Mouse (Mus musculus) splenic B cell, adult 2 months (primary cell): ENCODE measurements at regions not wholly inside any gene's neighbourhood (a gene's known extent, or its start where the extent isn't known, plus 50 kb on each side); places are given as distances from the start of the nearest gene placed in this dataset.

Source experiments
- DNase-seq: peaks from one replicate; pipeline ENCODE4 v3.0.0-alpha.2; 2011; ENCODE audit warnings: low read depth, low spot score
- H3K27me3 ChIP-seq: 2 replicates; pipeline ENCODE4 v1.6.1; 2012; ENCODE audit warnings: mild to moderate bottlenecking, low read length, moderate library complexity, mixed read lengths; ENCODE audit not compliant: control insufficient read depth, poor library complexity, insufficient read depth, severe bottlenecking
- H3K36me3 ChIP-seq: 2 replicates; pipeline ENCODE4 v1.6.1; 2012; ENCODE audit warnings: mild to moderate bottlenecking, low read length, moderate library complexity, mixed read lengths; ENCODE audit not compliant: control insufficient read depth, poor library complexity, insufficient read depth, severe bottlenecking

DNA sequence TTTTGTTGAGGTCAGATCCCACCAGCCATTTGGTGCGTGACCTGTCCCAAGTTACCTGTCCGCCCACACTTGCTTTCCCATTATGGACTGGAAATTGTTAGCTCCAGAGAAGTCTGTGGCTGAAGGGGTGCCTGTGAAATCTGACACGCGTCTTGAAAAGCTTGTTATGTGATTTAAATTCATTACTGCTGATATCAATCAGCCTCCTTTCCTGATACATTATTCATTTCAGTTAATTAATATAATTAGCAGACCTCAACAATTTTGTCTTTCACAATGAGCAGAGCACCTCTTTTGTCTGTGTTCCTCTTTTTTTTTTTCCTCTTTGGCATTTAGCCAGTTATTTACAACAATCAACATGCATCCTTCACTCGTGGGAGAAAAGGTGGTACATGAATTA is 58.6 kb upstream of the Grip1 start:
- Histone ChIP-seq H3K27me3 (no peaks in the 10 kb centered on the region), H3K36me3 (no peaks in the 10 kb centered on the region)
- DNase-seq, result no peak

GRCm38 (mm10) chr10:119387924-119388323 is 65.7 kb upstream of the Grip1 start:
- H3K36me3 ChIP-seq, result no peaks in the 10 kb centered on the region
- no peak for DNase-seq
- no peaks in the 10 kb centered on the region for H3K27me3 ChIP-seq

DNA sequence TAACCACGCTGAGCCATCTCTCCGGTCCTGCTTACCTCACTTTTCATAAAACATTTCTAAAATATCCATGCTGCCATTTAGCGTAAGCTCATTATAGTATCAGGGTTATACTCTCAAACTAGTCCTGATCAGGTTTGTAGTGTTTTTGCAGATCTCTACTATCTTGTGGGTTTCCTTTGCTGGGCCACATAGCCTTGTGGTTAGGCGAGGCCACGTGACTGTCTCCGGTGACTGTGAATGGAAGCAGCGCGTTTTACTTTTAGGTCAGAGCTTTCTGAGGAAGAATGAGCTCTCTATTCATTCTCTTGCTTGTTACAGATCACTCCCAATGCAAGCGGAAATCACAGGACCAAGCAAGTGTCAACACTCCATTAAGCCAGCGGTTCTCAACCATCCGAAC is 71.4 kb upstream of the Grip1 start:
- H3K27me3 ChIP-seq, result no peaks in the 10 kb centered on the region
- peak; percentile 10 for DNase-seq
- no peaks in the 10 kb centered on the region for H3K36me3 ChIP-seq

DNA sequence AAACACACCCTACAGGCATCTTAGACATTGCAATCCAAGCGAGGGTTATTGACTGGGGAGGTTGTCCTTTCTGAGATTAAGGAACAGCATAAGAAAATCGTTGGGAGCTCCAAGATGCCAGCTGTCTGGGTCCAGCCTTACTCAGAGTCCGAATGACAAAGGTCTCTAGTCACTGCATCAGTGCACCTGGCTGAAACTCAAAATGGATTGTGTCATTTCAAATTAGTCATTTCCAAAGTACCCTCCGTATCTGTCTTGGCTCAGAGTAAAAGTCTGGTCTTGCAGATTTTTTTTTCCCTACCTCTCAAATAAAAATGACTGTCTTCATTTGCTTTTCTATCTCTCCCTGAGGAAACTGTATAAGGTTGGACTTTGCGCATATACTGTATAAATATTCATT is 85.1 kb upstream of the Grip1 start:
- H3K27me3 ChIP-seq, result no peaks in the 10 kb centered on the region
- H3K36me3 ChIP-seq, result no peaks in the 10 kb centered on the region
- DNase-seq, result no peak

GRCm38 (mm10) chr10:119363616-119364015 is 90.0 kb upstream of the Grip1 start:
- H3K36me3 ChIP-seq, result no peaks in the 10 kb centered on the region
- DNase-seq, result peak; percentile 42
- H3K27me3 ChIP-seq, result no peaks in the 10 kb centered on the region

DNA sequence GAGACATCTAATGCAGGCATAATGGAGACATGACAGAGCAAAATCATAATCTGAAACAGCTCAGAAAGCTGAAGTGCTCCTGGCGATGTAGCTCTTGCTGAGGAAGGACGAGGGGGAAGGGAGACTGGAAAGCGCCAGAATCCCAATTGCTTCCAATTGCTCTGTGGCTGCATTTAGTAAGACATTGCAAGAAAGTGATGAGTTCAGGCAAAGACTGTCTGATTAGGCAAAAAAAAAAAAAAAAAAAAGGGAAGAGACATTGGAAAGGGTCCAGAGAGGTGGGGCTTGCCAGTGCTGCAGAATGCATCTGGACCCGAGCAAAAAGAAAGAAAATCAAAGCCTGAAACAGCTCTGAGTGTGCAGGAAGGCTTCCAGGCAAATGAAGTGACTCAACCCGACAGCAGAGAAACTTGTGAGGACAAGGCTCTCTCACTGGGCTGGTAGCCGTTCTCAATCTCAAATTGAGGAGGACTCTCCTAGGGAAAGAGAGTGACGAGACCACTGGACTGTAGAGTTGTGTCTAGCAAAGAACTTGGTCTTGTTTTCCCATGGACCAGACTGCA is 94.8 kb upstream of the Grip1 start:
- no peaks in the 10 kb centered on the region for H3K27me3 ChIP-seq
- no peak for DNase-seq
- H3K36me3 ChIP-seq, result no peaks in the 10 kb centered on the region

DNA sequence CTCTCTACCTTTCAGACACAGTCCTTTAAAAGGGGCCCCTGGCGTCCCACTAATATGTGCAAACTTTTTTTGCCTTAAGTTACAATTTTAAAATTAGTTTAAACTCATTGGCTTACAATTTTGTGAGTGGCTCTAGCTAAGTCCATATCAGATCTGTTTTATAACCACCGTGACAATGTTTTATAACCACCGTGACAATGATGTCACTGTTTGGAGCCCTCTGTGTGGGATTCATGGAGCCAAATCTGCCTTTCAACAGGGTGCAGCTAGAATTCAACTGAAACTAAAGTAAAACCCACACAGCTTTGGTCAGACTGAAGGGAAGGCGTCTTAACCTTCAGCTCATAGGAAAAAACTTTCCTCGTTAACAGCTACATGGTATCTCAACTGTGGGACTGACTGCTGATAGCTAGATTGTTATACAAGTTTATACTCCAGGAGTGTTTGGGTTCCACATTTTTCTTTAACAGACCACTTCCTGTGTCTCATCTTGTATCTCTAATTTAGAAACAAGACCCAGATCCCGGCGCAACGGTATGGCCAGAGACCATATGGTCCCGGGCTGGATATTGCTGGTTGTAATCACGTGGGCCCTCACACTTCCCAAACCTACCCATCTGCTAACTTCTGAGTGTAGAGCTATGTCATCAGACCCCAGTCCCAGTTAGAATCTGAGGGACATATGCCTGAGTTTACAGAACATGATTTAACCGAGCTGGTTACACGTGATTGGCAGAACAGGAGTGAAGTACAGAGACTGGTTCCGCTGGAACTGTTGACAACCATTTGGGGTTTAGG is 102.7 kb upstream of the Cand1 start:
- no peak for DNase-seq
- Histone ChIP-seq H3K36me3 (no peaks in the 10 kb centered on the region), H3K27me3 (no peaks in the 10 kb centered on the region)

DNA sequence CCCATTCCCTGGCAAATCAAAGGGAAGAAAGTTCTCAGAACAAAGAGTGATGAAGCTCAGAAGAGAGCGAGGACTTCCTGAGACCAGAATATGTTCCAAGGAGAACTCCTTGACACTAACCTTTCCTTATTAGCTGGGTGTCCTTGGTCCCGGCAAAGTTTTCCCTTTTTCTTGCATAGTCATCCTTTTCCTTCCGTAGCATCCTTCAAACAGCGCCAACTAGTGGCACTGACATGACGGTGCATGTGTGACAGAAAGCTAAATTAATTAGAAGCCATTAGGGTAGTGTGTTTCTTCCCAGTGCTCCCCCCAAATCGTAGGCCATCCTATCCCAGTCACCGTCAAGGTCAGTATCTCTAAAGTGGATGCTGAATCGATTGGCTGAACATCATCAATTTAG is 100.5 kb upstream of the Cand1 start:
- no peak for DNase-seq
- no peaks in the 10 kb centered on the region for H3K27me3 ChIP-seq
- H3K36me3 ChIP-seq, result no peaks in the 10 kb centered on the region

- no peak for DNase-seq
- Histone ChIP-seq H3K36me3 (no peaks in the 10 kb centered on the region), H3K27me3 (no peaks in the 10 kb centered on the region)
Measured at GRCm38 (mm10) chr10:119326912-119327311, 87.1 kb upstream of the Cand1 start.

- Histone ChIP-seq H3K27me3 (no peaks in the 10 kb centered on the region), H3K36me3 (no peaks in the 10 kb centered on the region)
- DNase-seq, result no peak
Measured at GRCm38 (mm10) chr10:119319953-119320352, 80.1 kb upstream of the Cand1 start.

DNA sequence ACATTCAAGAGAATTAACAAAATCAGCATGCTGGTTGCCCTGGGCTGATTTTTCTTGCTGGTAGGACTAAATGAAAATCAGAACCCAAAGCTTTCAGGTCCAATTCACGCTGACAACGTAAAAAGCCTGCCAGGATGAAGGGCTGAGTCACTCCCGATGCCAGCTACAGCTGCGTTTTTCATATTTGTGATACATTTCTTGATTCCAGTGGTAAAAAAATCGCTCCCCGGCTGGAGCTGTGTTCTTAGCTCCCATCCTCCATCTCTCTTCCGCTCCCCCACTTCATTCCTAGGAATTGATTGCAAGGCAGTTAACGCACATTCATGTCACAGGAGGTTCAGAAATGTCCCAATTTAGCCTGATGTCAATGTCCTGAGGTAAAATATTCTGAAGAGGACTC is 78.6 kb upstream of the Cand1 start:
- Histone ChIP-seq H3K27me3 (no peaks in the 10 kb centered on the region), H3K36me3 (no peaks in the 10 kb centered on the region)
- DNase-seq, result no peak

- no peaks in the 10 kb centered on the region for H3K36me3 ChIP-seq
- no peaks in the 10 kb centered on the region for H3K27me3 ChIP-seq
- DNase-seq, result no peak
Measured at GRCm38 (mm10) chr10:119311578-119311977, 71.7 kb upstream of the Cand1 start.

- Histone ChIP-seq H3K27me3 (no peaks in the 10 kb centered on the region), H3K36me3 (no peaks in the 10 kb centered on the region)
- DNase-seq, result peak; percentile 27
Measured at GRCm38 (mm10) chr10:119295740-119296139, 55.9 kb upstream of the Cand1 start.

DNA sequence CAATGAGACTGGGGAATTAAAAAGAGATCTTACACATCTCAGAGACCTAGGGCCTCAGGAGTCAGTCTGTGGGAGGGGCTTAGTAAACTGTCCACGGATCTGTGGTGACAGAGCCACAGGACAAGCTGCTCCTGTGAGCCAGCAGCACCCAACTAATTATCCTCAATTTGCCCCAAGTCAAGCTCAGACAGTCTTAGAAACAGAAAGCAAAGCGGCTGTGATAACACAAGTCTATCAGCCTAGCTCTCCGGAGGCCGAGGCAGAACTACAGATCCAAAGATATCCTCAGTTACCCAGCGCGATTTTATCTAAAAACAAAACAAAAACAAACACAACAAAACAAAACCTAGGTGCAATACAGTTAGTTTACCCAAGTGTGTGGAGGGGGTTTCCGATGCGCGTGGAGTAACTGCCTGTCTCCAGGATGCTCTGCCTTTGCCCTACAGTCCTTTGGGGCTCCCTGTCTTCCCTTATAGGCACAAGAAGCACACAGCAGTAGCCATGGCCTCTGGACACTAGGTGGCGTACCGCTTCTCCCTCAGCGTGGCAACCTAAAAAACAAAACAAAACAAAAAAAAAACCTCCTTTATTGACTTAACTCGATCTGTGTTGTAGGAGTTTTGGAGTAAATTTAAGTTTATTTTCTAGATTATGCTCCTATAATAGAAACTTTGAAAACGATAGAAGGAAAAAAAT is 54.7 kb upstream of the Cand1 start:
- Histone ChIP-seq H3K27me3 (no peaks in the 10 kb centered on the region), H3K36me3 (no peaks in the 10 kb centered on the region)
- peak; percentile 38 for DNase-seq

DNA sequence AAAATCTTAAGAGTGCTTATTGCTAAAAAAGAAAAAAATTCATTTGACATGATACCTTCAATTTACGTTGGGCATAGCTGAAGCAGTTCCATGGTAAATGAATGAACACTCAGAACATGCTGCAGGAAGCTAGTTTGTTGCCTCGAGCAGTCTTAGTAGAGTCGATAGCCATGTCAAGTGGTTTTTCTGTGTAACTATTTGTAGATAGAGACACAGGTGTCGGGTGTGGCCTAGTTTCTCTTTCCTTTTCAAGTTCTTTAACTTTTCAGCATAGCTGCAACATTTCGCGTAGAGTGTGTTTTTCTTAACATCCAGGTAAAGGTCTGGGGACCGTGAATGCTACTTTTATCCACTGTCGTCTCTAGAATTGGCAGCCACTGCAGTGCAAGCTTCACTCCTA is 53.5 kb upstream of the Cand1 start:
- no peaks in the 10 kb centered on the region for H3K27me3 ChIP-seq
- H3K36me3 ChIP-seq, result no peaks in the 10 kb centered on the region
- DNase-seq, result no peak
